Mouse (Mus musculus) cortical plate, adult 2 months (tissue): ENCODE results near the gene Fbxo24. TPM values are rescaled to one million over a fixed set of nuclear protein-coding genes. Genes with fewer than 3 reads are reported as not detected.
A peak's percentile ranks its signal among the peaks of the same experiment; 100 is the strongest.
"Not testable (repeated sequence)": the region's sequence is repeated elsewhere in the genome, so short reads cannot be mapped to it uniquely, and the experiment has no call there.

Experiments used
- H3K27ac ChIP-seq: fragments of 200-500 bp; 2 replicates; pipeline ENCODE4 v1.5.1; 2012; ENCODE audit warnings: low read length, control low read depth, inconsistent platforms; ENCODE audit not compliant: insufficient read depth
- H3K4me1 ChIP-seq: fragments of 200-500 bp; 2 replicates; pipeline ENCODE4 v1.6.1; 2011; ENCODE audit warnings: low read length; ENCODE audit not compliant: control insufficient read depth, insufficient read depth
- H3K4me3 ChIP-seq: fragments of 200-500 bp; 2 replicates; pipeline ENCODE4 v1.5.1; 2011; ENCODE audit warnings: mild to moderate bottlenecking, low read length, control low read depth; ENCODE audit not compliant: insufficient read depth
- CTCF ChIP-seq: fragments of 200-500 bp; IDR thresholded peaks from 2 replicates; pipeline ENCODE4 v1.5.1; 2011; ENCODE audit warnings: mild to moderate bottlenecking, control low read depth, low read length; ENCODE audit not compliant: insufficient read depth; ENCODE audit errors: extremely low read depth
- POLR2A ChIP-seq: fragments of 200-500 bp; IDR thresholded peaks from 2 replicates; pipeline ENCODE4 v1.6.1; 2011; ENCODE audit warnings: mild to moderate bottlenecking, low read length, control low read depth; ENCODE audit not compliant: insufficient read depth; ENCODE audit errors: extremely low read depth
- polyA plus RNA-seq: library from polyadenylated mRNA; depleted of rRNA; stranded (reverse); fragments of >200 nt; gene quantifications from 2 replicates; pipeline ENCODE4 v1.2.3, GENCODE M21; 2012

Gene Fbxo24
- polyA plus RNA-seq, 1 experiment, result 0.29 TPM

DNA sequence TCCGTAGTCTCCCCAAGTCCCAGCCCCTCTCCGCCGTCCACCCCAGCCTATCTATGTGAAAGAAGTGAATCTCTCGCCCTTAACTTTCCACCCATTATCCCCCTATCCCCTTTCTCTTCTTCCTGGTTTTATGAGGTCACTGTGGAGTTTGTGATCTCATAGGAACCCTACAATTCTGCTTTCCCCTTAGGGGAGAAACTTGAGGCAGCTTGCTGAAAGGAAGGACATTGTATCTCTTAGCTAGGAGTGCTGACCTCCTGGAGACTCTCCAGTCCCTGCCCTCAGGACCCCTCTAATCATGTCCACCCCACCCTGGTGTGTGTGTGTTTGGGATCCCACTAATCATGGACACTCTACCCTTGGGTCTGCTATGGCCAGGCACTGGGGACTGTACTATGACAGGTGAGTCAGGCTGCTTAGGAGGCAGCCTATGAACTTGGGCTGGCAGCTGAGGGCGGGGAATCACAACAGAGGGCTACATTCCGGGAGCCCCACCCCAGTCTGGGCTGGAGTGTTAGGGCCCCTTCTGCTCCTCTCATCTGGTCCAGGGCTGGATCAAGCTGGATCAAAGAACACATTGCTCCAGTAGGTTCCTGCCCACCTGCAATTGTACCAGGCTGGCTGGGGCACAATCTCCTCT is 1.2 kb upstream of the Fbxo24 start:
- no peak overlapping the region for H3K27ac ChIP-seq
- TF ChIP-seq POLR2A (no peak), CTCF (no peak)
- peak overlapping the region; percentile 90 for H3K4me3 ChIP-seq
- no peaks in the 10 kb centered on the region for H3K4me1 ChIP-seq

DNA sequence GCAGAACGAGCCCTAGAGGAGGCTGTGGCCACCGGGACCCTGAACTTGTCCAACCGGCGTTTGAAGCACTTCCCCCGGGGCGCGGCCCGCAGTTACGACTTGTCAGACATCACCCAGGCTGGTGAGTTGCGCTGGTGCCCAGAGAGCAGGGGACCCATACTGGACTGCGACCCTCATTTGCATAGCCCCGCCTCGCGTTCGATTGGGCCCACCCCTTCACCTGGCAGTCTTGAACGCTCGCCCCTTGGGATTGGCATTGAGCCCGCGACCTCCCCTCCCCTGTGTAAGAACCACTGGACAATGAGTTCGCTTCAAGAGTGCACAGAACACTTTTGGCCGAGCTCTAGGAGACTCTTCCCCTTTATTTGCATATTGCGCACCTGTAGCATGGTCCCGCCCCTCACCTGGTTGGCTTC is 512 bp upstream of the Fbxo24 start:
- Histone ChIP-seq H3K4me1 (no peaks in the 10 kb centered on the region), H3K4me3 (peak overlapping the region; percentile 90), H3K27ac (peak overlapping the region; percentile 79)
- no peak for TF ChIP-seq POLR2A
- no peak for TF ChIP-seq CTCF

DNA sequence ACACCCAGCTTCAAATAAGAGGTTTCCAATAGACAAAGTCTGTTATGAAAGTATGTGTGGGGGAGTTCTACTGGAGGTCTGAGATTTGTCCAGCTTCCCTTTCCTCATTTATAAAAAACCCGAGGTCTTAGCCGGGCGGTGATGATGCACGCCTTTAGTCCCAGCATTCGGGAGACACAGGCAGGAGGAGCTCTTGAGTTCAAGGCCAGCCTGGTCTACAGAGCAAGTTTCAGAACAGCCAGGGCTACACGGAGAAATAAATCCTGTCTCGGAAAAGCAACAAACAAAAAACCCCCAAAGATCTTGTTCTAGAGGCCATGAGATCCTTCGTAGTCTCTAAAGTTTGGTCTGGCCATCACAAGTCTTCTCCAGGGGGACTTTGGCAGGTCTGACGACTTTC is 811 bp downstream of the Fbxo24 start:
- Histone ChIP-seq H3K4me1 (no peaks in the 10 kb centered on the region), H3K27ac (peak overlapping the region; percentile 76), H3K4me3 (peak overlapping the region; percentile 78)
- TF ChIP-seq POLR2A (no peak), CTCF (no peak)

DNA sequence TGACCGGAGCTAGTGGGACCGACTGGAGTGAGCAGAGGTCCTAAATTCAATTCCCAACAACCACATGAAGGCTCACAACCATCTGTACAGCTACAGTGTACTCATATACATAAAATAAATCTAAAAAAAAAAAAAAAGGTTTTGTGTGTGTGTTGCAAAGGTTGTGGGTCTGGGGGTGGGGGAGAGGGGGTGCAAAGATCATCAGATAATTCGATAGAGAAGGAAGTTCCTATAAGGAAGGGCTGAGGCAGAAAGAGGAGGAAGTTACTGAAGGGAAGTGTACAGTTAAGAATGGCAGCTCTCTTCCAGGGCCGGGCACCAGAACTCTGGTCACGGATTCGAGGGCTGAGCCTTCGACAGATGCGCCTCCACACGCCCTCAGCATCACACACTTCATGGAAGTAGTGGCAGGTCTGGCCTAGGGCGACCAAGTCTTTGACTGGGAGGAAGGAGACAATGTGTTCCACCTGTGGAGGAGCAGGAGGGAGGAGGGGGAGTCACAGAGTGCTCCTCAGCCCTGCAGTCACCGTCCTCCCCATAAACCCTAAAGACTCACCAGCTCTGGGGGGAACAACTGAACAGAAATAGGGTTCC is 4.8 kb downstream of the Fbxo24 start:
- TF ChIP-seq CTCF (no peak), POLR2A (no peak)
- Histone ChIP-seq H3K4me3 (no peak overlapping the region), H3K27ac (no peak overlapping the region), H3K4me1 (no peaks in the 10 kb centered on the region)

DNA sequence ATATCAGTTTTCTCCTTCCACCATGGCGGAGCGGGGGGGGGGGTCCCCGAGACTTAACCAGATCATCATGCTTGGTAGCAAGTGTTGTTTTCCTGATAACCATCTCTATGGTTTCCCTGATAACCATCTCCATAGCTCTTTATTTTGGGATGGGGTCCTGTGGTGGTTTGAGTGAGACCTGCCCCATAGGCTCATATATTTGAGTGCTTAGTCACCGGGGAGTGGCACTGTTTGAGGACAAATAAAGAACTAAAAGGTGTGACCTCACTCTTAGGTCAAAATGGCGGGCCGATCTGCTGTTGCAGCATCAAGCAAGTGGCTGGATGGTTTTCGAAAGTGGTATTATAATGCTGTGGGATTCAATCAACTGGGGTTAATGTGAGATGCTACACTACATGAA is 13.5 kb downstream of the Fbxo24 start:
- no peak for TF ChIP-seq CTCF
- TF ChIP-seq POLR2A, result no peak
- Histone ChIP-seq H3K4me3 (no peak overlapping the region), H3K4me1 (no peaks in the 10 kb centered on the region), H3K27ac (no peak overlapping the region)

DNA sequence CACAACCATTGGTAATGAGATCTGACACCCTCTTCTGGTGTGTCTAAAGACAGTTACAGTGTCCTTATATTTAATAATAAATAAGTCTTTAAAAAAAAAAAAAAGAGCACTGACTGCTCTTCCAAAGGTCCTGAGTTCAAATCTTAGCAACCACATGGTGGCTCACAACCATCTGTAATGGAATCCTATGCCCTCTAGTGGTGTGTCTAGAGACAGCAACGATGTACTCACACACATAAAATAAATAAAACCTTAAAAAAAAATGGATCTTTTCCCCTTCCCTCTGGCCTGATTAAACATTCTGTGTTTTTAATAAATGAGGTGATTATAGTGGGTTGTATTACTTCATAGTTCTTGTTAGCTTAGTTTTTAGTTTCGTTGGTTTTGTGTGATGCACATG is 13.9 kb downstream of the Fbxo24 start:
- H3K4me1 ChIP-seq, H3K27ac ChIP-seq, H3K4me3 ChIP-seq: not testable (repeated sequence)

DNA sequence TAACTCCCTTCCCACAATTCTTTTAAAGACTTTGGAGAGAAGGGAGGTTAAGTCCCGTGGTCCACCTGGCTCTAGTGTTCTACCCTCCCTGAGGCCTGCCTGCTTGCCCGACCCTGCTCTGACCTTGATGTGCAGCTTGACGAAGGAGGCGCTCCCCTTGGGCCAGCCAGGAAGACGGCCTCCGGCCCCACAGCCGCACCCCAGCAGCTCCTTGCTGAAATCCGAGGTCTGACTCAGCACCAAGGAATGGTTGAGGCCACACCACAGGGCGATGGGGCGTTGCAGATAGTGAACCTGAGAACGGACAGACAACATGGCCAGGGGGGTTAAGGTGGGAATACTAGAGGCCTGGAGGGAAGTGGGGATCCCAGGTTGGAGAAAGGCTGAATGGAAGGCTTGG is 15.3 kb downstream of the Fbxo24 start, which contains the start of gene Pcolce:
Gene Pcolce, minus strand, starts transcription at position 235 of the 400 bp plus-strand sequence.
- Histone ChIP-seq H3K4me1 (no peaks in the 10 kb centered on the region), H3K4me3 (no peak within 1 kb of the TSS), H3K27ac (no peak within 1 kb of the TSS)
- TF ChIP-seq CTCF, result no peak
- TF ChIP-seq POLR2A, result no peak

DNA sequence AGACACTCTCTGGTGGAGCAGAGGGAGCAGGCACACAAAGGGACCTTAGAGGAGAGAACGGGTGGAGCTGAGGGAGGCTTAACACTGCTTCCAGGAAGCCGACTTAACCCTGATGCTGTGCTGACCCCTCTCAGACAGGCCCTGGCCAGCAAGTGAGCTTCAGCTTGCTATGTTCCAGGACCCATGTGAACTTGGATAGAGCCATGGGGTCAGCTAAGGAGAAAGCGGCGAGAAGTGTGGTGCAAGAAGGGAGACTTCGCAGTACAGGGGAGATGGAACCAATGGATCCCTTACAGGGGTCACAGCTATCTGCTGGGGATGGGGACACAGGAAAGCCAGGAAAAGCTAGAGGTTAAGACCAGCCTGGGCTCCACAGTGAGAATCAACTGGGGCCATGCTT is 15.7 kb downstream of the Fbxo24 start:
- TF ChIP-seq CTCF, result no peak
- TF ChIP-seq POLR2A, result no peak
- H3K27ac ChIP-seq, result no peak overlapping the region
- no peaks in the 10 kb centered on the region for H3K4me1 ChIP-seq
- H3K4me3 ChIP-seq, result no peak overlapping the region

DNA sequence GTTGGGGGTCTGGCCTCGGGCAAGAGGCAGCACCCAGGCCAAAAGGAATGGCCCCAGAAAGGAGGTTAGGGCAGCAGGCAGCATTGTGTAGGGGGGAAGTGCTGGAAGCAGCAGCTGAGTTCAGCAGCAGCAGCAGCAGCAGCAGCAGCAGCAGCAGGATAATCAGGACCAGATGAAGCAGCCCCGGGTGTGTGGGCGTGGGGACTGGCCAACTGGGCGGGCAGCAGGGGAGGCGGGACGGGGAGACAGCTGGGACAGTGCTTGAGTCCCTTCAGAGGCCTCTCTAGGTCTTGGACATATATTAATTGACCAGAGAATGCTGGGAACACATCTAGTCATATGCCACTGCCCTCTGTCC is 17.6 kb downstream of the Fbxo24 start:
- no peak overlapping the region for H3K4me3 ChIP-seq
- no peaks in the 10 kb centered on the region for H3K4me1 ChIP-seq
- H3K27ac ChIP-seq, result no peak overlapping the region
- TF ChIP-seq POLR2A (no peak), CTCF (no peak)

DNA sequence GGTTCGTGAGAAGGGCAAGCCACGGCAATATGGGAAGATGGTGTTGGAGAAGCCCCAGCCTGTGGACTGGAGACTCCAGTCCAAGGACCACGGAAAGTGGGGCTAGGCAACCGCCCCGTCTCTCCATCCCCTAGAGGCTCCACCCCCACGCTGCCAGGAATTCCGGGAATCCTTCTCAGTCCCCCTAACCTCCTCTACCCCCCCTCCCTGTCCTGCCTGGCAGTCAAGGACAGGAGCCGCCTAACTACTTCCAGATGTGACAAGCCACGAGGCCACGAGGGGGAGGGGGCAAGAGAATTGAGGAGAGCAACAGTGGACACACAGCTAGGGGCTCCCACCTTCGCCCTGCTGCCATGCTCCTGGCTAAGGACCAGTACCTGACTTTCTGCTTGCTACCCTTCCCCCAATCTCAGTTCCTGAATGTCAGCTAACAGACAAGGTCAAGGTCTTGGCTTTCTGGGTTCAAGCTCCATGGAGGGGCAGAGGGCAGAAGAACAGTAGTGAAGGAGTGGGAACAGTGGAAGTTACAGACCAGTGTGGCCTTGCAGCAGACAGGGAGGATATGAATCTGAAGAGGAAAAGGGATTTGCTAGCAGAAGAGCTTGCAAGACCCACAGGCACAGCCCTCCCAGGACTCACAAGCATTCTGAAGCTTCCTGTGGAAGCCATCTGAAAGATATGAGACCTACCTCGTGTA is 18.1 kb downstream of the Fbxo24 start:
- no peak for TF ChIP-seq CTCF
- H3K4me3 ChIP-seq, result no peak overlapping the region
- H3K4me1 ChIP-seq, result no peaks in the 10 kb centered on the region
- no peak overlapping the region for H3K27ac ChIP-seq

DNA sequence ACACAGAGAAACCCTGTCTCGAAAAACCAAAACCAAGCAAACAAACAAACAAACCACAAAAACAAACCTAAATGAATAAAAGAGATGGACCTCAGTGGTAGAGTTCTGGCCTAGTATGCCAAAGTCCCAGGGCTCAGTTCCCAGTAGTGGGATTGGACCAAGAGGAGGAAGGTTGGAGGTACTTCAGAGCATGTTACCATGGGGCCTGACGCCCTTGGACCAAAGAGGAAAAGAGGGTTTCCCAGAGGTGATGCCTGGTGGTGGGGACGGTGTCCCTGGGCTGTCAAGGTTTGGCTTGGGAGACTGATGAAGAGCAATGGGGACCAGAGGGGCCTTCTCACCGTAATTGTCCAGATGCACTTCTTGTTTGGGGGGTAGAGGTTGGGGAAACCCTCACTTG is 18.7 kb downstream of the Fbxo24 start:
- H3K4me3 ChIP-seq, result no peak overlapping the region

More for the DNA sequence above, 18.7 kb downstream of the Fbxo24 start:
- H3K27ac ChIP-seq, result no peak overlapping the region
- TF ChIP-seq CTCF (no peak), POLR2A (no peak)
- no peaks in the 10 kb centered on the region for H3K4me1 ChIP-seq
